Mouse (Mus musculus) heart, adult 2 months (tissue): ENCODE data around the gene Fchsd2.

Experiments used
- CTCF ChIP-seq: fragments of 200-600 bp; IDR thresholded peaks from 2 replicates; pipeline ENCODE4 v1.8.1; 2022; ENCODE audit warnings: antibody characterized with exemption, mild to moderate bottlenecking, moderate library complexity
- EP300 ChIP-seq: fragments of 200-500 bp; IDR thresholded peaks from 2 replicates; pipeline ENCODE4 v1.6.1; 2011; ENCODE audit warnings: low read depth, low read length, control low read depth; ENCODE audit not compliant: insufficient read depth

DNA sequence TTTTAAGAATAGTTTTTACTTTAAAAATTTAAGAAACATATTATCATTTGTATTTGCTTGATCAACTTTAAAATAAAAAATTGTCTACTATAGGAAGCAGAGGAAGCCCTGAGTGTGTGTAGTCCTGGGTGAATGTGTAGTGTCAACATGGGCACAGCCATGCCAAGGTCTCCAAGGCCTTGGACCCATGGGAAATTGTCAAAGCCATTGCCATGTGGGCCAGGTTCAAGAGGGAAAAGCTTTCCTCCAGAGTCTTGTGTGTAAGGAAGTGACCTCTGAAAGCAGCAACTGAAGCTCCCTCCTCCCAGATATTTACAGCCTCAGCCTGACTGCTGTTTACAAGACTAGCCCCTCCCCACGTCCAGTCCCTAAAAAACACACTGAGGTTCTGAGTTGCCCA is 136.7 kb downstream of the Fchsd2 start:
- TF ChIP-seq CTCF = no peak
- TF ChIP-seq EP300 = no peak
